Mouse (Mus musculus): ENCODE data around the gene Olfr894.
"Not testable (repeated sequence)": the region's sequence is repeated elsewhere in the genome, so short reads cannot be mapped to it uniquely, and the experiment has no call there.

The Olfr894 gene

DNA sequence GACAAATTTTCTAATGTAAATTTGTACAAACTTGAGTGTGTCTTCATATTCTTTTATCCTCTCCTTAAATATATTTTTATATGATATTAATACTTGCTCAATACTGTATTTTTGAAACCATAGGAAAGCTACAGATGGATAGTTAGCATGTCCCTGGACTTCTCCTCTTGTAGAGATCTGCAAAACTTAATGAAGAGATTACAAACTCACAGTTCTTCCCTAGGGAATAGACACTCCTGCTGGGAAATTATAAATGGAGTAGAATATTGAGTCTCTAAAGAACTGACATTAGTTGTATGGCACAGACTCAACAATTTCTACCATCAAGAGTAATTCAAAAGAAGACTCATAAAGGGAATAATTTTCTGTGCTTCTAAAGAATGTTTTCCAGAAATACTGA is at the start of gene Olfr894:
Gene Olfr894 (plus strand): TSS at position 301 of the 400 bp plus-strand sequence.
- no peak for DNase-seq (ENCODE audit: low spot score in 2 of 2)

DNA sequence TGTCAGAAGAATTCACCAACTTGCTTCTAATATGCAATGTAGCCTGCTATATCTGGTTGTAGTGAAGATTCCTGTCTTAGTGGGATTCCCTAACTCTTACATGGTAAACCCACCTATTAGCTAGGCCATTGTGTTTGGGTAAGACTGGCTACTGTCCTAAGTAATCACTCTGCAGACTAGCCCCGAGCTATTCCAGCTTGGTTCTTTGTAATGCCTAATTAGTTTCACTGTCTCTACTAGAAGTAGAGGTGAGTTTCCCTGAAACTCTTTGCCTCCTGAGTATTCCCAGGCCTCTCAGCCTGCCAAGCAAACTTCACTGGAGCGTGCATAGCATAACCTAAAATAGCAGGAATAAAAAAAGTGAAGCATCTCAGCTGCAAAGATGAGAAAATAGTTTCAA is 49.5 kb upstream of the Olfr894 start:
- not testable (repeated sequence) for DNase-seq (ENCODE audit: low spot score in 2 of 2)

DNA sequence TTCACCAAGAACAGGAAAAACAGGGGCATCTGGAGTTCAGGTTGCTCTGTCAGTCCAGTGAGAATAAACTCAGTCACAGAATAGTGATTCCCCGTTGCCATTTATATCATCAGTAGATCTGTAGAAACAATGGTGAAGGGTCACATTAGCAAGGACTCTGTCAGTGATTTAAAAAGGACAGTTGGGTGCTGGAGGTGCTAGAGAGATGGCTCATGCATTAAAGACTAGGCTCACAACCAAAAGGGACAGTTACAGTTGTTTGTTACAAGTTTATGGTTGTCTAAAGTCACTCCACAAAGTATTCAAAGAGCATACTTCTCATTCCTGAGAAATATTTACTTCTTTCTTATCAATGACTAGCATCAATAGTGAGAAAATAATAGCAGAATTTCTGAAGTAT is 37.1 kb upstream of the Olfr894 start, which contains the start of gene Olfr891:
Gene Olfr891 (minus strand): TSS at position 101 of the 400 bp plus-strand sequence.
- no peak for DNase-seq (ENCODE audit: low spot score in 2 of 2)

DNA sequence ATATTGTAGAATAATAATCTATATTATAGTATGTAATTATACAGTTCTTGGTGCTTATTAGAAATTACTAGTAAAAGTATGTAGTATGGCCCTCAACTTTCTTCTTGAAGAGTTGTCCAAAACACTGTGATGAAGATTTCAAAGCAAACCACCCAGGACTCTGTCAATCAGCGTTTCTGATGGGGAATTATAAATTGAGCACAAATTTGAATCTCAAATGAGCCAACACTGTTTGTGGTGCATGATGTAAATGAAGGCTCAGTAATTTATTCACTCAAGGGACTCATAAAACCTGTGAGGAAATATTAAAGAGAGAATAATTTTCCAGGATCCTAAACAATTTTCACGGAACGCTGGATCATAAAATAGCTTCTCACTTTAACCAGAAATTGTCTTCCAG is 9.8 kb upstream of the Olfr894 start, which contains the start of gene Olfr893:
Gene Olfr893 (plus strand): TSS at position 301 of the 400 bp plus-strand sequence.
- no peak for DNase-seq (ENCODE audit: low spot score in 2 of 2)

DNA sequence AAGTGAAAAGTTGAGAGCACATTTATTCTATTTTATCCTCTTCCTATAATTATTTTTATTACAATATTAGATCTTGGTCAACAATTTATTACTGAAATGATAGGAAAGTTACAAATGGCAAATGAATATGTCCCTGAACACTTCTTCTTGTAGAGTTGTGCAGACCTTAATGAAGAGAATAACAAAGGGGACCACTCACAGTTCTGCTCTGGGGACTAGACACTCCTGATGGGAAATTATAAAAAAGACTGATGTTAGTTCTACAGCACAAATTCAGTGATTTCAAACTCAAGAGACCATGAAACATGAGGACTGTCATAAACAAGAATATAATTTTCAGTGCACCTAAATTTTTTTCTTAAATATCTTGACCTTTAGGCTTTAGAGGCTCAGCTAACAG is 34.6 kb downstream of the Olfr894 start, which contains the start of gene Olfr143:
Gene Olfr143 (plus strand): TSS at position 301 of the 400 bp plus-strand sequence.
- no peak for DNase-seq (ENCODE audit: low spot score in 2 of 2)

DNA sequence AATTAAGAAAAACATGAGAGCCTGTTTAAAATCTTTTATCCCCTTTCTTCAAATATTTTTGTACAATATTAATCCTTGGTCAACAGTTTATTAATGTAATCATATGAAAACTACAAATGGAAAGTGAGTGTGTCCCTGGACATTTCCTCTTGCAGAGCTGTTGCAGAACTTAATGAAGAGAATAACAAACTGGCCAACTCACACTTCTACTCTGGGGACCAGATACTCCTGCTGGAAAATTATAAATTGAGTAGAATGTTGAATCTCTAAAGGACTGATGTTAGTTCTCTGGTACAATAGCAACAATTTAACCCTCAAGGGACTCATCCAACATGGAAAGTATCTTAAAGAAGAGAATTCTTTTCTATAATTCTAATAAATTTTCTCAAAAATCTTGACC is 49.7 kb downstream of the Olfr894 start, which contains the start of gene Olfr895:
Gene Olfr895 (plus strand): TSS at position 301 of the 400 bp plus-strand sequence.
- DNase-seq (ENCODE audit: low spot score in 2 of 2) = no peak
